ENCODE assay signal across 8 mouse cellular contexts in genomic region chr19:4148491-4148806, GRCm38 (mm10). TPM values are rescaled to one million over a fixed set of nuclear protein-coding genes. Genes with fewer than 3 reads are reported as not detected.
A peak's percentile ranks its signal among the peaks of the same experiment; 100 is the strongest.
DNase-seq lines count a peak whose midpoint lies in the region; ATAC-seq and TF ChIP-seq lines count a peak whose summit lies in the region.

Gene Coro1b (plus strand): TSS chr19:4148619.

- no peak for TF ChIP-seq CTCF in gastrocnemius, adult 2 months (IDR thresholded peaks at IDR 0.05)
- TF ChIP-seq CTCF in hindbrain, postnatal 0 days (IDR thresholded peaks at IDR 0.05; ENCODE audit: low read depth) = no peak
- no peak for TF ChIP-seq CTCF in left cerebral cortex, adult 2 months (IDR thresholded peaks at IDR 0.05)

- DNase-seq in WW6 (ENCODE audit: low read depth, low spot score) = peak; percentile 75
- peak; percentile 97 to 98 for DNase-seq in cerebellum, postnatal 4 days (ENCODE audit: low spot score in 2 of 2)
- DNase-seq in gastrocnemius, adult 2 months = peak; percentile 98
- DNase-seq in hindbrain, postnatal 0 days (ENCODE audit: low spot score) = peak; percentile 95
- DNase-seq in left cerebral cortex, adult 2 months (ENCODE audit: extremely low spot score in 1 of 2, low spot score in 2 of 2) = peak; percentile 94 to 95
- peak; percentile 92 to 95 for DNase-seq in right cerebral cortex, adult 2 months (ENCODE audit: low spot score in 2 of 2)
- peak; percentile 97 for DNase-seq in urinary bladder, postnatal 14 days (ENCODE audit: low spot score)

- H3K4me1 ChIP-seq in hindbrain, postnatal 0 days (ENCODE audit: insufficient read depth, low read length) = peaks cover 14% of the 10 kb centered on the region

- peak within 1 kb of the TSS; percentile 90 for H3K9ac ChIP-seq in hindbrain, postnatal 0 days (replicated peaks; ENCODE audit: low read length)

- H3K27me3 ChIP-seq in hindbrain, postnatal 0 days (ENCODE audit: insufficient read depth, low read length) = no peaks in the 10 kb centered on the region

- WGBS in hindbrain, postnatal 0 days = under 1% methylated on average over 31 of the region's 33 CpGs

- H3K9me3 ChIP-seq in hindbrain, postnatal 0 days (ENCODE audit: low read length) = no peaks in the 10 kb centered on the region

- intact Hi-C loops in gastrocnemius, adult 2 months (cut with DNase I) = no loop called here
- intact Hi-C loops in left cerebral cortex, adult 2 months (cut with DNase I) = no loop called here

- peak within 1 kb of the TSS; percentile 96 for H3K27ac ChIP-seq in gastrocnemius, adult 2 months
- H3K27ac ChIP-seq in hindbrain, postnatal 0 days = peak within 1 kb of the TSS; percentile 79
- peak within 1 kb of the TSS; percentile 89 for H3K27ac ChIP-seq in left cerebral cortex, adult 2 months

- peak within 1 kb of the TSS; percentile 97 for H3K4me3 ChIP-seq in gastrocnemius, adult 2 months
- H3K4me3 ChIP-seq in hindbrain, postnatal 0 days (ENCODE audit: low read length) = peak within 1 kb of the TSS; percentile 92
- peak within 1 kb of the TSS; percentile 60 for H3K4me3 ChIP-seq in left cerebral cortex, adult 2 months

- peak within 1 kb of the TSS; percentile 87 for H3K4me2 ChIP-seq in hindbrain, postnatal 0 days (ENCODE audit: low read depth, low read length)

- peak; percentile 94 for ATAC-seq in hindbrain, postnatal 0 days
- ATAC-seq in megakaryocyte, adult 5-6 weeks (ENCODE audit: poor library complexity, severe bottlenecking) = peak; percentile 92

- peaks cover 9% of the 10 kb centered on the region; the same call in 1 of the 2 replicates for H3K36me3 ChIP-seq in hindbrain, postnatal 0 days (ENCODE audit: insufficient read depth, low read length)

RNA-seq across cellular contexts. Expression of gene Coro1b, which starts in this region (rescaled TPM):
- 10 to 100 TPM in 1 of 2 experiments, 1 to 10 TPM in 1; 9.8 to 14.7 TPM for total RNA-seq in gastrocnemius, adult 2 months (2021)
- total RNA-seq in hindbrain, postnatal 0 days (2014; rRNA removed) = 71.5 and 137 TPM in 2 replicates
- polyA plus RNA-seq in hindbrain, postnatal 0 days (2015; fragmentation: Nextera tagmentation; extraction: Ambion mirVana) = 90.7 and 114 TPM in 2 replicates
- total RNA-seq in left cerebral cortex, adult 2 months (2021) = 10 to 100 TPM; 72.6 to 82.2 TPM
- 279 and 345 TPM in 2 replicates for total RNA-seq in megakaryocyte, adult 5-6 weeks (2015)
- 142 and 161 TPM in 2 replicates for total RNA-seq in megakaryocyte, adult 5-6 weeks (2017)

Comparison
In these comparisons a context has a peak if more than half of its experiments do, and no peak if none do; other contexts are left out.
1. Peak in every context shown above with its lines: DNase-seq, ATAC-seq, H3K4me3 ChIP-seq and H3K27ac ChIP-seq.